Mouse (Mus musculus) limb, embryonic 13.5 days (tissue): ENCODE measurements at regions not wholly inside any gene's neighbourhood (a gene's known extent, or its start where the extent isn't known, plus 50 kb on each side); places are given as distances from the start of the nearest gene placed in this dataset.

Experiments used
- ATAC-seq: fragments of 200-750 bp; cut with Nextera tagmentation; 2 replicates; pipeline ENCODE4 v1.8.0; 2017; ENCODE audit warnings: low read depth, moderate number of reproducible peaks, moderate TSS enrichment; ENCODE audit not compliant: low FRiP score
- H3K27ac ChIP-seq: fragments of 300-500 bp; sonication (generic); 2 replicates; pipeline ENCODE4 v1.5.1; 2015; ENCODE audit warnings: inconsistent platforms, mild to moderate bottlenecking, moderate library complexity
- H3K27me3 ChIP-seq: fragments of 300-500 bp; sonication (generic); 2 replicates; pipeline ENCODE4 v1.6.1; 2015; ENCODE audit warnings: mild to moderate bottlenecking, inconsistent platforms
- H3K36me3 ChIP-seq: fragments of 300-500 bp; sonication (generic); 2 replicates; pipeline ENCODE4 v1.6.1; 2015; ENCODE audit warnings: inconsistent platforms, mild to moderate bottlenecking, moderate library complexity
- H3K4me1 ChIP-seq: fragments of 300-500 bp; sonication (generic); 2 replicates; pipeline ENCODE4 v1.6.1; 2015; ENCODE audit warnings: inconsistent platforms
- H3K4me2 ChIP-seq: fragments of 300-500 bp; sonication (generic); replicated peaks from 2 replicates; pipeline ENCODE4 v1.6.1; 2015; ENCODE audit warnings: inconsistent platforms, mild to moderate bottlenecking, moderate library complexity
- H3K4me3 ChIP-seq: fragments of 300-500 bp; sonication (generic); 2 replicates; pipeline ENCODE4 v1.5.1; 2015; ENCODE audit warnings: moderate library complexity, mild to moderate bottlenecking, inconsistent platforms
- H3K9ac ChIP-seq: fragments of 300-500 bp; sonication (generic); 2 replicates; pipeline ENCODE4 v1.6.1; 2015; ENCODE audit warnings: mild to moderate bottlenecking, inconsistent platforms
- H3K9me3 ChIP-seq: fragments of 300-500 bp; sonication (generic); 2 replicates; pipeline ENCODE4 v1.6.1; 2016; ENCODE audit warnings: inconsistent platforms
- WGBS: fragments of 180-500 bp; shearing (Covaris S2); methylation state at CpG from one replicate; pipeline ENCODE4 v1.1.7; 2015; 5-methylcytosine and 5-hydroxymethylcytosine counted together

DNA sequence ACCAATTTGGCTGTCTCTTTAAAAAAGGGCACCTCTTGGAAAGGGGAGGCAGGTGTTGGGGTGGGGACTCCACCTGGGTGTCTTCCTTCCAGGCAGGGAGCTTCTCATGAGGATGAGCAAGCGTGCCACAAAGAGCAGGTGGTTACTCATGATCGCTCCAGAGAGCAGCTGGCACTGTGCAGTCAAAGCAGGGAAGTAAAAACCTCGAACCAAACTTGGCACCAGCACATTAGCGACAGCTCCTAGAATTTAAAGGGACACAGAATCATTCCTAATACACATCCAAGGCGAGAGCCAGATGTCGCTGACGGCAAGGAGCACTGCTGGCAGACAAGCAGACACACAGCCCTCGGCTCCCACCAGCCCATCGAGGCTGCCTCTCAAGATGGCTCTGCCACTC is 70.4 kb downstream of the Irx5 start:
- Histone ChIP-seq H3K9ac (no peak overlapping the region), H3K4me1 (no peaks in the 10 kb centered on the region), H3K4me2 (no peak overlapping the region), H3K27ac (no peak overlapping the region), H3K9me3 (no peaks in the 10 kb centered on the region), H3K36me3 (no peaks in the 10 kb centered on the region), H3K27me3 (peaks cover 17% of the 10 kb centered on the region; the same call in 1 of the 2 replicates), H3K4me3 (no peak overlapping the region)
- ATAC-seq, result no peak
- 73% methylated on average over 9 of the region's 9 CpGs for WGBS

DNA sequence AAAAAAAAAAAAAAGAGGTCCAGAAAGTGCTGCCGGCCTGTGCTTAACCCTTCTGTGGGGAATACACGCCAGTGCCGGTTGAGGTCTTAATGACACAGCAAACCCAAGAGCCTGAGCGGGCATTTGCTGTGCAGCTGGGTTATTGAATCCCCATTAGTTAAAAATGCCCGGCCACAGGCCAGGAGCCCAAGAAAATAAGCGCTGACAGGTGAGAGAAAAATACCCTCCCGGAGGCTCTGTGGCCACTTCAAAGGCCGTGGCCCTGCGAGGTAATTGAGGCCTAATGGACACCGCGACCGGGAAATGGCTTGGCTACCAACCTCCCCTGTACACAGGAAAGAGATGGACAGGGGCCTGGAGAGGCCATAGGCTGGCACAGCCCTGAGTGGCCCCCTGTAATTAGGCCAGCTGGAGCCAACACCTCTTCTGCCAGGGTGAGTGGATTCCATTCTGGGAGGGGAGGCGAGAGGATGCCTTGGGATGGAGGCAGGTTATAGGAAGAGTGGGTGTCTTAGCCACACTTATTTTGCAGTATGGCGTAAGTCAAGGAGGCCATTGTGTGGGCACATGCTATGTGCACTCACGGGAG is 79.7 kb downstream of the Irx5 start:
- H3K4me1 ChIP-seq, result peaks cover 19% of the 10 kb centered on the region
- H3K4me2 ChIP-seq, result no peak overlapping the region; the same call in 1 of the 2 replicates
- WGBS, result 18% methylated on average over 15 of the region's 15 CpGs
- no peak overlapping the region for H3K9ac ChIP-seq
- H3K4me3 ChIP-seq, result no peak overlapping the region
- H3K27ac ChIP-seq, result no peak overlapping the region
- H3K27me3 ChIP-seq, result peaks cover 24% of the 10 kb centered on the region
- H3K9me3 ChIP-seq, result no peaks in the 10 kb centered on the region
- ATAC-seq, result no peak; the same call in 1 of the 2 replicates
- no peaks in the 10 kb centered on the region for H3K36me3 ChIP-seq

DNA sequence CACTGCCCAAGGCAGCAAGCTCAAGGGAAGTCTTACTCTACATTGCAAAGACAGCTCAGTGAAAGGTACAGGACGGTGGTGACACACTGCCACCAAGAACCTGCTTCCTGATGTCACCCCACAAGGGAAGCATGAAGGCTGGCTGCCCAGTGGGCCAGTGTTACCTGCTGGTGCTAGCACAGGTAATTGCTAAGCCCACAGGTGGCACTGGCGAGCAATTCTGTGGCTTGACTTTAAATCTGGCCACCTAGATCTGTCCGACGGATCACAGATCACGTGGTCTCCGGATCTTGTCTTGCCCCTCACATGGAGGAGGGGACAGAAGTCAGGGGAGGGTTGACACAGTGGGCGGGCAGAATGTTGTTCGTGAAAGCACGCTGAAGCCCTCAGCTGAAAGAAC is 80.9 kb downstream of the Irx5 start:
- no peak overlapping the region for H3K27ac ChIP-seq
- no peak overlapping the region for H3K9ac ChIP-seq
- peaks cover 19% of the 10 kb centered on the region for H3K4me1 ChIP-seq
- no peak overlapping the region for H3K4me2 ChIP-seq
- H3K36me3 ChIP-seq, result no peaks in the 10 kb centered on the region
- no peak overlapping the region for H3K4me3 ChIP-seq
- no peaks in the 10 kb centered on the region for H3K9me3 ChIP-seq
- peaks cover 30% of the 10 kb centered on the region for H3K27me3 ChIP-seq
- WGBS, result 47% methylated on average over 9 of the region's 9 CpGs
- ATAC-seq, result no peak

DNA sequence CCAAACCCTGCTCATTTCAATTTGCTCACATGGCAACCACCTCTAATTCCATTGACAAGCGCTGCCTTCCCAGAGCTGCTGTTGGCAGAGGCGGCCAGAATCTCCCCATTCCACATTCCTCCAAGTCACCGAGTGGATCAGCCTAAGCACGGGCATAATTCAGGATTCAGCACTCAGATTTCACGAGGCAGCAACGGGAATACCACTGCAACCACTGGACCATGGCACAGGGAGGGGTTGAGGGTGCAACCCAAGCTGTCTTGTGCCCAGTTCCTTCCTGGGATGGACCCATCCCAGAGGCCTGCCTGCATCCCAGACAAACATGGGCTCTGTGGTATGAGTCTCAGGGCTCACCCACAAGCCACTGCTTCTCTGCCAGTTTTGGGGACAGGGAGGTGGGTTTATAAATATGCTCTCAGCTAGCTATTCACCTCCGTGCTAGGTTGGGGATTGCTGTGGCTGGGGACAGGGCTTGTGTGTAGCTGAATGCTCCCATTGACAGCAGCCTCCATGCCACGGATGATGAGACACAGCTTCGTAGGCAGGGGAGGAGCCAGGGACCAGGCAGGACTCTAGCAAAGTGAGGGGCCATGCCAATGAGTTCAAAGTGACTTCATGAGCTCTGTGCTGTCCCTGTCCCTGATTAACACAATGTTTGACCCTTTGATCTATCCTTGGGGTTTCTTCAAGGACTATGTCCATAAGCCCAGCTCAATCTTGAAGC is 82.5 kb downstream of the Irx5 start:
- 49% methylated on average over 9 of the region's 9 CpGs for WGBS
- Histone ChIP-seq H3K4me1 (peaks cover 21% of the 10 kb centered on the region), H3K9me3 (no peaks in the 10 kb centered on the region), H3K4me3 (no peak overlapping the region), H3K27me3 (peaks cover 42% of the 10 kb centered on the region), H3K27ac (no peak overlapping the region), H3K36me3 (no peaks in the 10 kb centered on the region), H3K4me2 (no peak overlapping the region), H3K9ac (no peak overlapping the region)
- ATAC-seq, result no peak

DNA sequence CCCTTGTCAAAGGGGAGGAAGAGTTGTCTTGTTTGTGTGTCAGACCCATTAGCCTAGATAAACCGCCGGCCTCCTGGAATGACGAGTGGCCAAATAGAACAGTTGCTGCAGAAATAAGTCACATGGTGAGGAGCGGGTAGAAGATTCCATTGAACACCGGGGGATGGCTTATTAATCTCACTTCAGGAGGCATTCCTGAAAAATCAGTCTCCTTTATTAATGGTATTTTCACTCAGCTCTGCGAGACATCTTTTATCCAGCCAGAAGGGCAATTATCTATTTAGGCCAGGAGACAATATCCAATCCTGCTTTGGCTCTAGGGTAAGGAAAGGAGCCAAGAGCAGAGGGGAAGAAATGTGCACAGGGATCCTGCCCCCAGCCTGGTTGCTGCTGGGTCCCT is 84.7 kb downstream of the Irx5 start:
- Histone ChIP-seq H3K4me2 (no peak overlapping the region), H3K27ac (no peak overlapping the region), H3K36me3 (no peaks in the 10 kb centered on the region), H3K4me3 (no peak overlapping the region), H3K4me1 (peaks cover 23% of the 10 kb centered on the region), H3K9ac (no peak overlapping the region), H3K27me3 (peaks cover 60% of the 10 kb centered on the region), H3K9me3 (no peaks in the 10 kb centered on the region)
- WGBS, result 78% methylated on average over 6 of the region's 6 CpGs
- no peak for ATAC-seq

DNA sequence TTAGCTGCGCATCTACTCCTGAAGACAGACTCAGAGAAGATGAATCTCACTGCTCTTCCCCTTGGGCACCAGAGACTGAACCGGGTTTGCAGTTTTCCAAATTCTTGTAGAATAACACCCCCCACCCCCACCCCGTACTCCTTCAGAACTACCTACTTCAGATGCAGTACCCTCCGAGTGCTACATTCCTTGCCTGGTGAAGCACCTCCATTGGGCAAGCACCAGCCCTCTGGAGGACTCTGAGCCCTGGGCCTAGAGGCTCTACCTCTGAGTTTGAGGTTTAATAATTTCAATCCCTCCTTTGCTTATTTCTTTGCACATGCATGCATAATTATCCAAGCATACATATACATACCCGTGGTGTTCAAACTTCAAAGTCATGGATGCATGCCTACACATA is 101.9 kb downstream of the Irx5 start:
- H3K4me2 ChIP-seq, result no peak overlapping the region
- no peak overlapping the region for H3K27ac ChIP-seq
- no peak for ATAC-seq
- no peaks in the 10 kb centered on the region; the same call in 1 of the 2 replicates for H3K9me3 ChIP-seq
- H3K27me3 ChIP-seq, result peaks cover 68% of the 10 kb centered on the region
- peaks cover 4% of the 10 kb centered on the region; the same call in 1 of the 2 replicates for H3K4me1 ChIP-seq
- WGBS, result 83% methylated on average over 5 of the region's 5 CpGs
- H3K9ac ChIP-seq, result no peak overlapping the region
- no peak overlapping the region for H3K4me3 ChIP-seq
- H3K36me3 ChIP-seq, result no peaks in the 10 kb centered on the region

DNA sequence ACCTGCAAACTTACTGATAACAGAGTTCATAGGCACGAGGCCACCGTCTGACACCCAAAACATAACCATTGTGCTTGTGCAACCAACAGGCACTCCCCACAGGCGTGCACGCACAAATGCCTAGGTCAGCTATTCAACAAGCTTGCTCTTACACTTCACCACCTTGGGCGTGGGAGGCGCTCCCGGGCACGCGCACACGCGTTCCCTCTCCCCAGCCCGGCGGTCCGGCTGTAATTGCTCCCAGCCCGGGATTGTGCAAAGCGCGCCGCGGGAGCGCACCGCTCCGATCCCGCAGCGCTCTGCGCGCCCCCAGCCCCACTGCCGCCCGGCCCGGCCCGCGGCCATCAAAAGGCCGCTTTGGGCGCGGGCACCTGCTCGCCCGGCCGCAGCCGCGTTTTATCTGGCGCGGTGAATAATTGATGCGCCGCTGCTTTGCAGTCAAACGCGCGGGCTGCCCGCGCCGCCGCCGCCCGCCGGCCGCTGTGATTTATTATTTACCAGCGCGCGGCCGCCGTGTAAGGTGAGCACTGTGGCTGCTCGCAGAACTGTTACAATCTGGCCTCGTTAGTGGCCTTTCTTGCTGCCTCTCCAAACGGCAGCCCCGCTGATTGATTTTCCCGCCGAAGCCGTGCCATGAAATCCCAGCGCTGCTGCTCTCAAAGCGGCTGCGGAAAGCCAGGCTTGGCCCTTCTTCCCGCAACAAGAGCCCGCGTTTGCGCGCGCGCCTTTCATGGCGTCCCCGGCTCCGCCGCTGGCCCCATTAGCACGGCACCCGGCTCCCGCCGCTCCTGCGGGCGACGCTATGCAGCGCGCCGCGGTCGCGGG is 102.9 kb downstream of the Irx5 start:
- peaks cover 68% of the 10 kb centered on the region for H3K27me3 ChIP-seq
- peak overlapping the region; percentile 97 for H3K4me2 ChIP-seq
- ATAC-seq, result peak; percentile 77
- H3K9ac ChIP-seq, result peak overlapping the region; percentile 68
- peak overlapping the region; percentile 54 for H3K4me3 ChIP-seq
- no peaks in the 10 kb centered on the region for H3K36me3 ChIP-seq
- H3K27ac ChIP-seq, result peak overlapping the region; percentile 28; the same call in 1 of the 2 replicates
- no peaks in the 10 kb centered on the region for H3K9me3 ChIP-seq
- under 1% methylated on average over 93 of the region's 93 CpGs for WGBS
- H3K4me1 ChIP-seq, result peaks cover 4% of the 10 kb centered on the region; the same call in 1 of the 2 replicates

DNA sequence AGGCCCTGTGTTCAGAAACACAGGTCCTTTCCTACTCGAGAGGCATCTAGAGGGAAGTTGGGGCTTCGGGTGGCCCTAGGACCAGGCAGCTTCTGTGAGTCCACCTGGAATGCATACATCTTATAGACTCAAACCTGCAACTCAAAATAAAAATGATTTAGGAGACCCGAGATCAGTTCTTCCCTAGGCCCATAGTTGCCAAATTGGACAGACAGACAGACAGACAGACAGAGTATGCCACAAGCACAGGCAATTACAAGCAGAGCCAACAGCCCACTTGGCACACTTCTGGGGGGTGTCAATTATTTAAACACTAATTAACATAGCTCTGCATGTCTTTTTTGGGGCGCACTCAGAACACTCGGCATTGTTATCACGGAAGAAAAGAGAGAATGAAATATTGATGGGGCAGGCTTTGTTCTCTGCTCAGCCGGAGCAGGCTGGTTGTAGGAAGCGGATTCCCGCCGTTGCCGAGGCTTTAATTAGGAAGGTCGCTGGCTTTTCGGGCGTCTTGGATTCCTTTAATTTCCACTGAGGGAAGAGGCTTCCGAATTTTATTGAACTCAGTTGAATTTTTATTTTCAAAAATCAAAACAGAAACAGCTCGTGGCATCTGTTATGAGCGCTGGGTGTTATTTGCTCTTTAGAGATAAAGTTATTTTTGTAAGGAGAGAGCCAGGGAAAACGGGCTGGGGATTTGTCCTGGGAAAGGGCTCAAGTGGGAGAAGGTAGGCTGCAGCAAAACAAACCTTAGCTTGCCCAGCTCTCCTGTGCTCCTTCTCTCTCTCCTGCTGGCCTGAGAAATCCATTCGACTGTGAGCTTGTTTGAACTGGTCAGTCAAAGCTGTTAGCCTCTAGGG is 111.9 kb downstream of the Irx5 start:
- WGBS, result 35% methylated on average over 19 of the region's 19 CpGs
- Histone ChIP-seq H3K4me3 (no peak overlapping the region), H3K4me2 (no peak overlapping the region), H3K27me3 (peaks cover 41% of the 10 kb centered on the region), H3K9me3 (no peaks in the 10 kb centered on the region), H3K36me3 (no peaks in the 10 kb centered on the region), H3K9ac (no peak overlapping the region), H3K27ac (no peak overlapping the region), H3K4me1 (0 out of 2 replicates have a peak, but pooled peaks cover 9% of the 10 kb centered on the region)
- ATAC-seq, result no peak

DNA sequence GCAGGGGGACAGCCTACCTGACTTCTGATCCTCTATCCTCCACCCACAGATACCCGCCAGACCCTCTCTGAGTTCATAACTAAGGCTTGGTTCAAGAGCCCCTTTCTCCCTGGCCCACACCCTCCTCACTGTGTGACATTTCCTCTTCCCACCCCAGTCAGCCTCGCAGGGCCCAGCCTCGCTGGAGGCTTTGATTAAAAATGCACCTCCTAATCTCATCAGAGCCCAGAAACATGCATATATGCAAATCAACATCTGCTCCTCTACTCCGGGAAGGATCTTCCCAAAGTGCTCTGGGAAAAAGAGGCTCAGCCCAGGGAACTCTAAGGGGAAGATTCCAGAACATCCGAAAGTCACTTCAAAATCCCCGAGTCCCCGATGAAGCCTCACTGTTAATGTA is 114.8 kb downstream of the Irx5 start:
- WGBS, result 61% methylated on average over 7 of the region's 7 CpGs
- H3K4me3 ChIP-seq, result no peak overlapping the region
- no peak for ATAC-seq

DNA sequence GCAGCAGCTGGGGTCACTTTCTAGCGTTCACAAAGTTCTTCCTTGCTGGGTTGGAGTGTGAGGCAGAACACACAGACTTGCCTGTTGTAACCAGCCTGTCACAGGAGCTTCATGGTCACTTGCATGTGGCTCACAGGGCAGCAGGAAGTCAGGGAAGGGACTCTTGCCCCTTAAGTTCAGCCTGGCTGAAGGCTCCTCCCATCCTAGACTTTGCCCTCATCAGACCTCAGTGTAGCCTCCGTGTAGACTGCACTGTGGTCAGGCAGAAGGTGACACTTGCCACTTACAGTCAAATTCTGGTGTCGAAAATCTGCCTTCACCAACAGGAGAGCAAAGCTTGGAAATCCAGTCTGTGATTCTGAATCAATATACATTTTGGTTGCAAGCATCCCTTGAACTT is 115.4 kb downstream of the Irx5 start:
- H3K4me3 ChIP-seq, result no peak overlapping the region
- H3K27ac ChIP-seq, result no peak overlapping the region
- no peaks in the 10 kb centered on the region for H3K36me3 ChIP-seq
- 0 out of 2 replicates have a peak, but pooled peaks cover 9% of the 10 kb centered on the region for H3K4me1 ChIP-seq
- H3K9ac ChIP-seq, result no peak overlapping the region
- H3K27me3 ChIP-seq, result peaks cover 41% of the 10 kb centered on the region
- no peak overlapping the region for H3K4me2 ChIP-seq
- no peaks in the 10 kb centered on the region for H3K9me3 ChIP-seq
- ATAC-seq, result no peak
- WGBS, result 58% methylated on average over 3 of the region's 3 CpGs

More for the DNA sequence above, 114.8 kb downstream of the Irx5 start:
- Histone ChIP-seq H3K9ac (no peak overlapping the region), H3K27ac (no peak overlapping the region), H3K27me3 (peaks cover 47% of the 10 kb centered on the region), H3K36me3 (no peaks in the 10 kb centered on the region), H3K9me3 (no peaks in the 10 kb centered on the region), H3K4me1 (0 out of 2 replicates have a peak, but pooled peaks cover 9% of the 10 kb centered on the region), H3K4me2 (no peak overlapping the region)

DNA sequence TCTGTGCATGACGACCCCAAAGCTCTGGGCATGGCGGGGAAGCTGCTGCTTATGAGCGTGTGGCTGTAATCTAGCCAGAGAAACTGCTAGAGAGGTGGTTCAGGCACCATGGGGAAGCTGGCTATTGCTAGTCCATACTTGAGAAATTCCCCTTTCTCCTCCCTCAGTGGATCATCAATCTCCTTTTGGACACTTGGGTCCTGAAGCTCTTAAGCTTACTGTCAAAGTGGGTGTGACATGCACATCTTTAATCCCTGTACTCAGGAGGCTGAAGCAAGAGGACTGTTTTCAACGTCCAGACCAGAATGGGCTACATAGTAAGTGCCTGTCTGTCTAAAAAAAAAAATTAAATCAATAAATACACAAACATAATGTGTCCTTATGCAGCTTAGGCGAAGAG is 125.0 kb downstream of the Irx5 start:
- ATAC-seq, result no peak
- peaks cover 14% of the 10 kb centered on the region for H3K4me1 ChIP-seq
- no peaks in the 10 kb centered on the region for H3K36me3 ChIP-seq
- H3K4me3 ChIP-seq, result no peak overlapping the region
- H3K4me2 ChIP-seq, result no peak overlapping the region
- H3K9ac ChIP-seq, result no peak overlapping the region
- peaks cover 15% of the 10 kb centered on the region; the same call in 1 of the 2 replicates for H3K27me3 ChIP-seq
- H3K9me3 ChIP-seq, result no peaks in the 10 kb centered on the region
- 69% methylated on average over 5 of the region's 5 CpGs for WGBS
- no peak overlapping the region for H3K27ac ChIP-seq
